Mouse (Mus musculus) hindbrain, embryonic 16.5 days (tissue): ENCODE data around the gene Aars. TPM values are rescaled to one million over a fixed set of nuclear protein-coding genes. Genes with fewer than 3 reads are reported as not detected.
"Not testable (repeated sequence)": the region's sequence is repeated elsewhere in the genome, so short reads cannot be mapped to it uniquely, and the experiment has no call there.

Experiments used
- ATAC-seq: fragments of 200-750 bp; cut with Nextera tagmentation; 2 replicates; pipeline ENCODE4 v1.8.0; 2017; ENCODE audit warnings: moderate TSS enrichment, moderate library complexity
- H3K27ac ChIP-seq: fragments of 300-500 bp; sonication (generic); 2 replicates; pipeline ENCODE4 v1.5.1; 2014; ENCODE audit warnings: low read depth, mild to moderate bottlenecking, control low read depth, low read length, moderate library complexity
- H3K27me3 ChIP-seq: fragments of 300-500 bp; sonication (generic); replicated peaks from 2 replicates; pipeline ENCODE4 v1.6.1; 2014; ENCODE audit warnings: low read length; ENCODE audit not compliant: control insufficient read depth, insufficient read depth
- H3K36me3 ChIP-seq: fragments of 300-500 bp; sonication (generic); 2 replicates; pipeline ENCODE4 v1.6.1; 2014; ENCODE audit warnings: mild to moderate bottlenecking, low read length, moderate library complexity, mixed read lengths; ENCODE audit not compliant: control insufficient read depth, insufficient read depth
- H3K4me1 ChIP-seq: fragments of 300-500 bp; sonication (generic); 2 replicates; pipeline ENCODE4 v1.6.1; 2014; ENCODE audit warnings: low read depth, low read length; ENCODE audit not compliant: control insufficient read depth, insufficient read depth
- H3K4me2 ChIP-seq: fragments of 300-500 bp; sonication (generic); 2 replicates; pipeline ENCODE4 v1.6.1; 2014; ENCODE audit warnings: mild to moderate bottlenecking, low read length, control low read depth, moderate library complexity
- H3K4me3 ChIP-seq: fragments of 300-500 bp; sonication (generic); 2 replicates; pipeline ENCODE4 v1.5.1; 2014; ENCODE audit warnings: mild to moderate bottlenecking, low read length, control low read depth, moderate library complexity
- H3K9ac ChIP-seq: fragments of 300-500 bp; sonication (generic); 2 replicates; pipeline ENCODE4 v1.6.1; 2014; ENCODE audit warnings: low read depth, mild to moderate bottlenecking, control low read depth, low read length, moderate library complexity
- H3K9me3 ChIP-seq: fragments of 300-500 bp; sonication (generic); 2 replicates; pipeline ENCODE4 v1.6.1; 2014; ENCODE audit warnings: mild to moderate bottlenecking, low read length, moderate library complexity; ENCODE audit not compliant: control insufficient read depth
- WGBS: fragments of 180-500 bp; shearing (Covaris S2); extraction: QIAGEN DNeasy Blood & Tissue Kit; methylation state at CpG from one replicate; pipeline ENCODE4 v1.1.7; 2014; 5-methylcytosine and 5-hydroxymethylcytosine counted together
- polyA plus RNA-seq: library from polyadenylated mRNA; unstranded; fragments of >200 nt; fragmentation: Nextera tagmentation; extraction: Ambion mirVana; gene quantifications from 2 replicates; pipeline ENCODE4 v1.2.1, GENCODE M21; 2015

The Aars gene
- polyA plus RNA-seq, result 92.2 and 94.7 TPM in 2 replicates

GRCm38 (mm10) chr8:111032916-111033315 is at the start of gene Aars:
Aars (plus strand) TSS chr8:111033144.
- H3K27me3 ChIP-seq, result peaks cover 2% of the 10 kb centered on the region; the same call in 1 of the 2 replicates
- peak within 1 kb of the TSS; percentile 84 for H3K9ac ChIP-seq
- H3K4me3 ChIP-seq, result peak within 1 kb of the TSS; percentile 79
- no peaks in the 10 kb centered on the region for H3K9me3 ChIP-seq
- peaks cover 17% of the 10 kb centered on the region for H3K4me1 ChIP-seq
- peak within 1 kb of the TSS; percentile 56 for H3K4me2 ChIP-seq
- no peak for ATAC-seq
- peaks cover 6% of the 10 kb centered on the region for H3K36me3 ChIP-seq
- WGBS, result 96% methylated on average over 7 of the region's 7 CpGs
- H3K27ac ChIP-seq, result peak within 1 kb of the TSS; percentile 82

GRCm38 (mm10) chr8:110987805-110988744 is 44.9 kb upstream of the Aars start:
- Histone ChIP-seq H3K4me3 (no peak overlapping the region), H3K36me3 (peaks cover 44% of the 10 kb centered on the region), H3K9ac (no peak overlapping the region), H3K9me3 (no peaks in the 10 kb centered on the region), H3K27me3 (no peaks in the 10 kb centered on the region), H3K4me1 (no peaks in the 10 kb centered on the region), H3K4me2 (no peak overlapping the region), H3K27ac (no peak overlapping the region)
- ATAC-seq, result no peak
- WGBS, result 90% methylated on average over 8 of the region's 8 CpGs

GRCm38 (mm10) chr8:110990017-110990416 is 42.9 kb upstream of the Aars start:
- Histone ChIP-seq H3K4me1 (no peaks in the 10 kb centered on the region), H3K9me3 (no peaks in the 10 kb centered on the region), H3K4me3 (no peak overlapping the region), H3K4me2 (no peak overlapping the region), H3K9ac (no peak overlapping the region), H3K27me3 (no peaks in the 10 kb centered on the region), H3K36me3 (peaks cover 32% of the 10 kb centered on the region), H3K27ac (no peak overlapping the region)
- WGBS, result 89% methylated on average over 9 of the region's 9 CpGs
- no peak for ATAC-seq

- 37% methylated on average over 16 of the region's 16 CpGs for WGBS
- Histone ChIP-seq H3K4me2 (peak overlapping the region; percentile 94), H3K27me3 (no peaks in the 10 kb centered on the region), H3K4me3 (peak overlapping the region; percentile 81), H3K36me3 (0 out of 2 replicates have a peak, but pooled peaks cover 3% of the 10 kb centered on the region), H3K4me1 (peaks cover 12% of the 10 kb centered on the region), H3K9me3 (no peaks in the 10 kb centered on the region), H3K9ac (peak overlapping the region; percentile 84), H3K27ac (peak overlapping the region; percentile 79)
- ATAC-seq, result no peak
Measured at GRCm38 (mm10) chr8:110996641-110997430, 36.1 kb upstream of the Aars start.

- H3K9me3 ChIP-seq, result no peaks in the 10 kb centered on the region
- peak within 1 kb of the TSS; percentile 84 for H3K9ac ChIP-seq
- peak within 1 kb of the TSS; percentile 81 for H3K4me3 ChIP-seq
- 0 out of 2 replicates have a peak, but pooled peaks cover 2% of the 10 kb centered on the region for H3K36me3 ChIP-seq
- peaks cover 12% of the 10 kb centered on the region for H3K4me1 ChIP-seq
- peak; percentile 98 for ATAC-seq
- H3K27me3 ChIP-seq, result no peaks in the 10 kb centered on the region
- peak within 1 kb of the TSS; percentile 94 for H3K4me2 ChIP-seq
- peak within 1 kb of the TSS; percentile 79 for H3K27ac ChIP-seq
- 3% methylated on average over 58 of the region's 58 CpGs for WGBS
Measured at GRCm38 (mm10) chr8:110997547-110998531, 35.1 kb upstream of the Aars start, which contains the start of gene Ddx19a. Ddx19a (minus strand) TSS chr8:110997800.

GRCm38 (mm10) chr8:111010230-111010991 is 22.5 kb upstream of the Aars start:
- H3K4me3 ChIP-seq, H3K4me2 ChIP-seq, H3K9me3 ChIP-seq, H3K4me1 ChIP-seq, ATAC-seq, H3K27ac ChIP-seq, H3K9ac ChIP-seq, H3K27me3 ChIP-seq: not testable (repeated sequence)
- 93% methylated on average over 7 of the region's 10 CpGs for WGBS
- H3K36me3 ChIP-seq, result peaks cover 23% of the 10 kb centered on the region

- H3K27me3 ChIP-seq, H3K9ac ChIP-seq, ATAC-seq, H3K9me3 ChIP-seq, H3K27ac ChIP-seq, H3K4me2 ChIP-seq, H3K4me3 ChIP-seq, H3K4me1 ChIP-seq, H3K36me3 ChIP-seq: not testable (repeated sequence)
- WGBS, result 100% methylated on average over 1 of the region's 2 CpGs
Measured at GRCm38 (mm10) chr8:111026609-111027008, 6.3 kb upstream of the Aars start.
